Mouse (Mus musculus) natural killer cell, adult 2 months (primary cell): ENCODE data around the gene Duoxa1.
"Not testable (repeated sequence)": the region's sequence is repeated elsewhere in the genome, so short reads cannot be mapped to it uniquely, and the experiment has no call there.

Experiments
- DNase-seq, 2 experiments: peaks; one replicate each; pipeline ENCODE4 v3.0.0; 2022; ENCODE audit warnings: low spot score in 2 of 2

Gene Duoxa1

DNA sequence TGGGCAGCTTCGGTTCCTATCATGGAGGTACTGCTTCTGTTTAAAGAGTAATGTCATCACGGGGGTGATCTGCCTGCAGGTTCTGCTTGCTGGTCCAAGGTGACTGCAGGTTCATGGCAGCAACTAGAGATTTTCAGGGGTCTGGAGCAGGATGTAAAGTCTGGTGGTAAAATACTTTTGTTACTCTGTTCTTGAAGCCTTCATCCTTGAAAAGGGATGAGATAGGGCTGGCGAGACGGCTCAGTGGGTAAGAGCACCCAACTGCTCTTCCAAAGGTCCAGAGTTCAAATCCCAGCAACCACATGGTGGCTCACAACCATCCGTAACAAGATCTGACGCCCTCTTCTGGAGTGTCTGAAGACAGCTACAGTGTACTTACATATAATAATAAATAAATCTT, 16.8 kb upstream of the Duoxa1 start:
- not testable (repeated sequence) for DNase-seq

DNA sequence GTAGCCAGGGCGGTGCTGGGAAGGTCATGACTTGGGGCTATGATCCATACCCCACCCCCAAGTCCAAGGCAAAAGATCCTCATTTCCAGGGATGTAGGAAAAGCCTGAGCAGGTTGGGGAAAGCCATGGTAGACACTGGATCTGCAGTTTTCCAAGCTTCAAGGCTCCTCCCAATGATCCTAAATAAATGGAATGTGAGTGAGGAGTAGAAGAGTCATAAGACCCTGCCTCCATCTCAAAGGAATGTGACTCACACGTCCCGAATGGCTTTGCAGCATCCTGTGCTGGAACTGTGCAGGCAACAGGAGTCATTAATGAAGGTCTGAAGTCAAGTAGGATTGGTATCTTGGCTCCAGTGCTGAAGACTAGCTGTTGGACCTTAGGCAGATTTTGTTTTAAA, 14.5 kb upstream of the Duoxa1 start:
- DNase-seq, result no peak

DNA sequence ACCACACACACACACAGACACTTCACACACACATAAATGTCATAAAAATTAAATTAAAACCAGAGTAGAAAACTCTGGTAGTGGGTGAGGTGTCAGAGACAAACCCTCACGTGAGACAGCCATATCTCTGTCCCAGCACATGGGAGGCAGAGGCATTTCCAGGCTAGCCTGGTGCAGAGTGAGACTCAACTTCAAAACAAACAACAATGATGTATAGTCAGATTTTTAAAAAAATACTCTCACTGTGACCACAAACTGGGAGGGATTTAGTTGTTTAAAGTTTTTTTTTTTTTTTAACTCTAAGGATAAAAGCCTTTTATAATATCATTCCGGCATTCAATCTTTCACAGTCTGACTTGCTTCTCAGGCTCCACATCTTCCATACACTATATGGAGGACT, 11.8 kb upstream of the Duoxa1 start:
- DNase-seq, result no peak

DNA sequence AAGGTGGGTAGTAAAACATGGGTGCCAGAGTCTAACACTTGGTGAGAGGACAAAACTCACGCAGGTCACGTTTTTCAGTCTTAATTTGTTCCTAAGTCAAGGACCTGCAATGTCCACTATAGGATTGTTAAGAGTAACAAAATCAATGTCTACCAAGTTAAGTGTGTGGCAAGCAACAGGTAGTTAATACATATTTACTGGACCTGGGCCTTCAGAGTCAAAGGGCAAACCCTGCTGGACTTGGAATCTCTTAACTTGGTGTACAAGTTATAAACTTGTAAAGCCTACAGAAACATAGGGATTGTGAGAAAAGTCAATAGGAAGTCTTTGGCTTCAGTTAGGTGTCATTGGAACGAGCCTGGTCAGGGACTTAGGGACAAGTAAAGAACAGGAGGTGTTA, 11.1 kb upstream of the Duoxa1 start:
- no peak for DNase-seq

DNA sequence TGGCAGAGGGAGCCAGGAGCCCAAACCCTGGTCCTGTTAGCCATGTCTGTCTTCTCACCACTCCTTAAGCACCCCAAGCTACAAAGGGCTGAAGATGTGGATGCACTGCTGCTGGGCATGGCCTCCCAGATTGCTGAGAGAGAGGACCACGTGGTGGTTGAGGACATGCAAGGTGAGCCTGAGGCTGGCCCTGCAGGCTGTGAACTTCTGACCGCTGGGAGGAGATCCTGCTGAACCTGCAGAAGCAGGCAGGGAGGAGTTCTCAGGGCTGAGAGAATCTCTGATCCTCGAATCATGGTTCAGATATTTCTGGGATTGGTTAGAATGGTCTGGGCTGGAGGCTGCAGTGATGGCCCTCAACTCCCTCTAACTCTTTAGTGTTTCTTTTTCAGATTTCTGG, 10.4 kb upstream of the Duoxa1 start:
- DNase-seq, result no peak

DNA sequence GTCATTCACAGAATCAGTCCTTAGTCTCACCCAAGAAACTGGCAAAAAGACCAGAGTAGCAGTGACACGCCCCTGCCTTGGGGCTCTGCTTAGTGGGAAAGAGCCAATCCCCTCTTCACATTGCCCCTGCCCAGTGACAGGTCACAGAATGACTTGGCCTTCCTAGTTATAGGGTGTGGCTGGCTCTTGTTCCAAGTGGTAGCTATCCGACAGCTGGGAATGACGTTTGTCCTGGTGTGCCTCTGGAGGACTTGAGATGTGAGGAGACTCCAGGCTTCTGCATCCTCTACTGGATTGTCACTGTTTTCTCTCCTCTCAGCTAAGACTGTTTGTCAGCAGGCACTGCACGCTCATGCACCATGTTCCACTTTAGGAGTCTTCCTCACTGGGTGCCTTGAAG, 3.9 kb upstream of the Duoxa1 start:
- no peak for DNase-seq

DNA sequence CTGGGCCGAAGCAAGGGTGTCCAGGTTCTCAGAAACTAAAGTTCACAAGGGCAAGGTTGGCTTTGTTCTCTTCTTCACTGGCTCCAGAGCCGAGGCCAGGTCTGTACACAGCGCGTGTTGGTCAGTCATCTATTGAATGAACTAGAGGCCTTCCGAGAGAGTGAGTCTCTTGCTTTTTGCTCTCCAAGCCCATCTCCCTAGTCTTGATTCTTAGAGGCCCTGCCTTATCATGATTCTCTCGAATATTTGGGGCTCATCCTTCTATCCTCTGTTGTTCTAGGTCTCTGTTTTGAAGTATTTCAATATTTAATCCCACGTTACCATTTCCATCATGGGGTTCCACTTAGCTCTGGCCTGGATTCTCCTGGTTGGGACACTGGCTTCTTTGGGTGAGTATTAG, 1.8 kb upstream of the Duoxa1 start, which contains the start of gene Duox1:
Duox1 (plus strand) TSS at position 301 of the 400 bp plus-strand sequence.
- no peak for DNase-seq

DNA sequence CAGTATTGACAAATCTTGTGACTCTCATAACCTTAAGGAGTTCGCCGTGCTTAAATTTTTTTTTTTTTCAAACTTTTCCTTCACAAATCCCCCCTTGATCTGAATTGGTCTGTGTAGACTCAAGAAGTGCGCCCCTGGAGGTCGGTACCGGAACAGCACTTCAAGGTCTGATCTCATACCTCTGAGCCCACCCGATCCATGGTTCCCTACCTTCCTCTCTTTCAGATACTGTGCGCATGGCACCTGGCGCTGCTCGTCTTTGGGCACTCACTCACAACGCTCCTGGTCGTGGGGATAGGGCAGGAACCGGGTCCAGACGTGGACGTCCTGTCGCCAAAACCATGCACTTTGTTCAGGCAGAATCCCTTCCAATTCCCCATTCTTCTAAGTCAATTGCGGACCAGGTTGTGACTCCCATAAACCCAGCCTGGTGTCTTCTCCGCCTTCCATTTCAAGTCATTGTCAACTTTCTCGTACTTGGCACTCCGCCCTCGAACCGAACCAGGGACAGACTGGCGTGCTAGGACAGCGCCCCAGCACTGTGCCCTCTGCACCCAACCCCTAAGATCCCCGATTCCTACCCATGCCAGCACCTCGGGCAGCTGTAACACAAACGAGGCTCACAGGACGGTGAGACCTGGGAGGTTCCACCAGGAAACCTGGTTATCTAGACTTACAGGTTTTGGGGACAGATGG, 660 bp downstream of the Duoxa1 start:
- DNase-seq, result peak; percentile 45 to 53

DNA sequence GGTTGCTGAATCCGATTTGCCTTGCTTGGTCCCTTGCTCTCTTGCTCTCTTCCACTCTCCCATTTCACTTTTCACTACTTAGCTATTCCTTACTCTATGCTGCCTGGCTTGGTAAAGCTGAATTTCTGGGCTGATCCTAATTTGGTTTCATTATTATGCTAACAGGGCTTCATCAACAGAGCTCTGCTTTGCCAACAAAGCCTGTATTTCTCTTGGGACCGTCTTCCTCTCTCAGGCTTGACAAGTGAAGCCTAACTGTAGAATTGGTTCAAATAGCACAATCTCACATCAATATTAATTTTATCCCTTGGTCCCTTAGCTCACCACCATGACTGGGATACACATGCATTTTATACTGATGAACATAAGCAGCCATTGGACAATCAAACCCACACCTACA, 2.0 kb downstream of the Duoxa1 start:
- DNase-seq, result no peak

DNA sequence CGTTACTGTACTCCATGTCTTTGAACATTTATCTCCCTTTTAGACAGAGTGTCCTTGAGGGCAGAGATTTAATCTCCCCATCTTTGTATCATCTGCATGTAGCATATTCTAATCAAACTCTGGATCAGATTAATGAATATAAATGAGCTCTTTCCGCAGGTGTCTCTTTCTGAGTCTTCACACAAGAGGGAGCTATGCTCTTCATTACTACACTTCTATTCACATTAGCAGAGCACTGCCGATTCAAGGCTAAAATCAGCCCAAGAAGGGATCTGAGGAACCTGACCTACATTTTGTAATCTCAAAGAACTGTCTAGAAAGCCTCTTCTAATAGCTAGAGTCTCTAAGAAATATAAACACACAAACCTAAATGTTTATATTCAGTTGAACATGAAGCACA, 3.9 kb downstream of the Duoxa1 start:
- DNase-seq, result no peak

DNA sequence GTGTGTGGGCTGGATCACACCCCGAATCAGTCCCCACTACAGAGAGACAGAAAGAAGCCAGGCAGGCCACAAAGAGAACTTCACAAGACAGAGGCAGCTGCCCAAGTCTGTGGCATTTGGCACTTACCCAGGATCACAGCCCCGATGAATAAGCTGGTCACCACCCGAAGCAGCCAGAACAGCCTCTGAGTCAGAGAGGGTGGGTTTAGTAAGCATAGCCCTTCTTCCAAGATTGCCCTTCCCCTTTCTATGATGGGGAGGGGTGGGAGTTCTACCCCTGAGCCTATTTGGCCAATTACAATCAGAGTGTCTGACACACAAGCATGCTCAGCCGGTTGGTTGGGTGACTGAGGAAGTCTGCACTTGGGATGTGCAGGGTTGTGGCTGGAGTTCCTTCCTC, 7.3 kb downstream of the Duoxa1 start:
- DNase-seq, result no peak

DNA sequence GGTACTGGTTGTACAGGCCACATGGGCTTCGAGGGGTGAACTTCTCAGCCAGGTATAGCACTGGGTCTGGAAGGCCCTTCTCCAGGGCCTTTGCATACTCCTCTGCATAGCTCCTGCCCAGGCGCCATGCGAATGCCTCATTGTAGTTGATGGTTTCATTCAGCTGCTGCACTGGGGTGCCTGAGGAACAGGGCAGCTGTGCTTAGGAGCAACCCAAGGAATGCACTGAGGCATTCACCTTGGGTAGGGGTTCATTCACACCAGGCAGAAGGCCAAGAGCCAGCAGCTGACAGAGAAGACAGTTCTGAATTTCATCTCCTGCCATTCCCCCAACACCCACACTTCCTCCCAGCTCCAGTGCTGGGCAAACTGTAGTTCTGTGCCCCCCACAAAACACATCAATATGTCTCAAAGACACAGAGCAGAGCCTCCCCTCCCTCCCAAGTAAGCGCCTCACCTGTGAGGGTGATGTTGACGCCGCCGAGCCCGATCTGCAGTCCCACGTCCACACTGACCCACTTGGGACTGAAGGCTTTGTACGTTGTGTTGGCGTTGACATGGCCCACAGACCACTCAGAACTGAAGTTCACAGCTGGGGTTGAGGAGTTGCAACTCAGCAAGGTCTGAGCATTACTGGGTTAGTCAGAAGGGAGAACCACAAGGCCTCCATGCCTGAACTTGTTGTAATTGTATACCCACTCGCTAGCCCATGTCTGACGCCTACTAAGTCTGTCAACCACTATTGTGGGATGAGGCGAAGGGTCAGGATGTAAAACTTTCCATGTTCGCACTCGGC, 8.2 kb downstream of the Duoxa1 start:
- no peak for DNase-seq

DNA sequence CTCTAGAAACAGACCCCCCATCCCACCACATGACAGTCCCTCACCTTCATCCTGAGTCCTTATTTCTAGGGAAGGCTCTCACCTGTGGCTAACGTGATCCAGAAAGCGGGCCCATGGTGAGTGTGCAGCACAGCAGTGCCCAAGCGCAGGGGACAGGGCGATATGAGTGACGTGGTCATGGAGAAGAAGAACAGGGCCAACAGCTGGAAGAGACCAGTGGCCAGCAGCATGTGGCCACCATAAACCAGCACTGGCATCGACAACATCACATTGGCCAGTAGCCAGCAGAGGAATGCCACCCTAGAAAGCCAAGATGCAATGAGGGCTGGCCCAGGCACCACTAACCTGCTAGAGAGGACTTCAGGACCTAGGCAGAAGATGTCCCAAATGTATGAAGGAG, 9.0 kb downstream of the Duoxa1 start:
- no peak for DNase-seq

DNA sequence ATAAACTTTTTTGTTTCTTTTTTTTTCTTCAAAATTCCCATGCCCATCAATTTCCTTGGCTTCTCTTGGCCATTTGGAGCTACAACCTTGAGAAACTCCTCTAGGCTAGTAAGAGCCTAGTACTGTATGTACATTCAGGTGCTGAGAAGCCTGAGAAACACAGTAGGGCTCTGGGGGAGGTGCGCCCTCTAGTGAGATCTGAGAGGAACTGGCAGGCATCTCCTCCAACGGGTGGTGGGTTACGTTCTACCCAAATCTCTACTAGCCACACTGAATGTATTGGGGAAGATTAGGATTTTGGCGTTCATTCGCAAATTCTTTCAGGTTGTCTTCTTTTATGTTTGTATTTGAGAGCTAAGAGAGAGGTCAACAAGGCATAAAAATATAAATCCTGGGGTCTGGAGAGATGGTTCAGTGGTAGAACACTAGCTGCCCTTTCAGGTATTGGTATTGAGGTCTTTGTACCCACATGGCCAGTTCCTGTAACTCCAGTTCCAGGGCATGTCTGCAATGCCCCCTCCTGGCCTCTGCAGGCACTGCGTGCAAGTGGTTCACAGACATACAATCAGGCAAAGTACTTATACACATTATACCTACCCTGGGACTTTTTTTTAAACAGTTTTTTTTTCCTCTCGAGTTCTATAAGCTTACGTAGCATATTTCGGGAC, 10.8 kb downstream of the Duoxa1 start:
- DNase-seq, result peak; percentile 59 to 73

DNA sequence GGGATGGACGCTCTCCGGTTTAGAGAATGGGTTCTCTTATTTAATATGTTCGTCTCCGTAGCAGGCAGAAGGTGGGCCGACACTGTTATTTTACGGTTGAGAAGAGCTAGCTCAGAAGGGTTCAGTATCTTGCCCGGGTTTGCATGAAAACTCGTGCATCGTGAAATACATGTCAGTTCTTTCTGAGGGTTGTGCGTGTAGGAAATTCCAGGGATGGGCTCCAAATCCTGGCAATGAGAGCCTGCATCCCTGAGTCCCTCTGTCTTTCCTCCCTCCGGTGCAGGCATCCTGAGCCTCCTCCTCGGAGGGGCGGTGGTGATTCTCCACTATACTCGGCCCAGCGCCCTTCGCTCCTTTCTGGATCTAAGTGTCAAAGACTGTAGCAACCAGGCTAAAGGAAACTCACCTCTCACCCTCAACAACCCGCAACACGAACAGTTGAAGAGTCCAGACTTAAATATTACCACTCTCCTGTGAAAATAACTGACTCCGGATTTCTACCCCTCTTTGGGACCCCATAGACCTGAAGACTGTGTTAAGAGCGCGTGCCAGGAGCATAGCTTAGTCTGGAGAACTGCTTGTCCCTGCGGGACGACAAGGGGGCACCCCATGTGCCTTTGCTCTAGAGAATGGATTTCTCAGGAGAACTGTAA, 11.5 kb downstream of the Duoxa1 start:
- no peak for DNase-seq

DNA sequence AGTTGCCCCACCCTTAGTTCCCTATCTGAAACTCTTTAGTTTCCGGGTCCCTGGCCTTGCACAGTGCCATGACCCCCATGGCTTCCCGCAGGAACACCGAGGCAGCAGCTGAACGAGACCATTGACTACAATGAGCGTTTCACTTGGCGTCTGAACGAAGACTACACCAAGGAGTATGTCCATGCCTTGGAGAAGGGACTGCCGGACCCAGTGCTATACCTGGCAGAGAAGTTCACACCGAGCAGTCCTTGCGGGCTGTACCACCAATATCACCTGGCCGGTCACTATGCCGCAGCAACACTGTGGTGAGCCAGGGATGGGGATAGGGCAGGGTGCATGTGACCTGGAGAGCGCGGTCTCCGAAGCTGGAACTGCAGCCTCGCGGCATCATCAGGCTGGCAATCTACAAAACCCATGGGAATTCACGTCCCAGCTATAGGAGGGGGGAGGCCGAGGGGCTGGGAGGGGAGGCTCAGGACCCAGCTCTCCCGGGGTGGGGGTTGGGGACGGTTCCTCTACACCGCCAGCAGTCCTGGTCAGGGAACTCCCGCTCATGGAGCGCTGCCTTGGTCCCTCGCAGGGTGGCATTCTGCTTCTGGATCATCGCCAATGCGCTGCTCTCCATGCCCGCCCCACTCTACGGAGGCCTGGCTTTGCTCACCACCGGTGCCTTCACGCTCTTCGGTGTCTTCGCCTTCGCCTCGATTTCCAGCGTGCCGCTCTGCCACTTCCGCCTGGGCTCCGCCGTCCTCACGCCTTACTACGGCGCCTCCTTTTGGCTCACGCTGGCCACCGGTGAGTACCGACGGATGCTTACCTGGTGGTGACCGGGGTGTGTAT, 12.2 kb downstream of the Duoxa1 start:
- DNase-seq, result peak; percentile 24 to 31

DNA sequence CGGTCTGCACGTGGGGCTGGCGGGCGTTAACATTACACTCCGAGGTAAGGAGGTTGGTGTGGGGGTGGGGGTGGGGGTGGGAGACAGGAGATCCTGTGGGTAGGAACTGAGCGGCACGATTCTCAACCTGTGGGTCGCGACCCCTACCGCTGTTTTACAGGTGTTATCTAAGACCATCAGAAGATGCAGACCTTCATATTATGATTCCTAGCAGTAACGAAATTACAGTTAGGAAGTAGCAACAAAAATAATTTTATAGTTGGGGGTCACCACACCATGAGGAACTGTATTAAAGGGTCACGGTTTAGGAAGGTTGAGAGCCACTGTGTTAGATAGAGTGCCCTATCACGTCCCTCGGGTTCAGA, 12.9 kb downstream of the Duoxa1 start:
- no peak for DNase-seq

DNA sequence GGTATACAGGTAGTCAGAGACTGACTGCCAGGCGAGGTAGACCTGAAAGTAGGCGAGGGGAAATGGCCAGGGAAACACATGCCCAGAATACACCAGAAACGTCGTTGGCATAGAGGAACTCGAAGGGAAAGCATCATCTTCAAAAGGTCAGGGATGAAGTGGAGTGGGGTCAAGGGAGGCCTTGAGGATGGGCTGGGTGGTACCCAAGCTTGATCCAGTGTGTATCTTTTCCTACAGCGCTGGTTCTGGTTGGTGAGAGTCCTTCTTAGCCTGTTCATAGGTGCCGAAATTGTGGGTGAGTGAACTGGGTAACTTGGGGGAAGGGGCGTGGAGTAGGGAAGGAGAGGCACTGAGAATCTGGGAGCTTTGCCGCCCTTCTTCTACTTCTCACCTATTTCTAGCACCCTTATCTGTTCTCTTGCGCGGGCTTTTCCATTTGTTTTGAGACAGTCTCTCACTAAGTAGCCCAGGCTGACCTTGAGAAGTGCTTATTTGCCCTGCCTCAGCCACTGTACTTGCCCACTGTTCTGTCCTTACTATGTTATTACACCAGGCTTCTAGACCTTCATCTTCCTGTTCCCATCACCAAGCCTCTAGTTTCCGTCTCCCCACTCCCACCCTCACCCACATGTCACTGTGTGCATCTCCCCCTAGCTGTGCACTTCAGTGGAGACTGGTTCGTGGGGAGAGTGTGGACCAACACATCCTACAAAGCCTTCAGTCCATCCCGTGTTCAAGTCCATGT, 13.4 kb downstream of the Duoxa1 start:
- no peak for DNase-seq

DNA sequence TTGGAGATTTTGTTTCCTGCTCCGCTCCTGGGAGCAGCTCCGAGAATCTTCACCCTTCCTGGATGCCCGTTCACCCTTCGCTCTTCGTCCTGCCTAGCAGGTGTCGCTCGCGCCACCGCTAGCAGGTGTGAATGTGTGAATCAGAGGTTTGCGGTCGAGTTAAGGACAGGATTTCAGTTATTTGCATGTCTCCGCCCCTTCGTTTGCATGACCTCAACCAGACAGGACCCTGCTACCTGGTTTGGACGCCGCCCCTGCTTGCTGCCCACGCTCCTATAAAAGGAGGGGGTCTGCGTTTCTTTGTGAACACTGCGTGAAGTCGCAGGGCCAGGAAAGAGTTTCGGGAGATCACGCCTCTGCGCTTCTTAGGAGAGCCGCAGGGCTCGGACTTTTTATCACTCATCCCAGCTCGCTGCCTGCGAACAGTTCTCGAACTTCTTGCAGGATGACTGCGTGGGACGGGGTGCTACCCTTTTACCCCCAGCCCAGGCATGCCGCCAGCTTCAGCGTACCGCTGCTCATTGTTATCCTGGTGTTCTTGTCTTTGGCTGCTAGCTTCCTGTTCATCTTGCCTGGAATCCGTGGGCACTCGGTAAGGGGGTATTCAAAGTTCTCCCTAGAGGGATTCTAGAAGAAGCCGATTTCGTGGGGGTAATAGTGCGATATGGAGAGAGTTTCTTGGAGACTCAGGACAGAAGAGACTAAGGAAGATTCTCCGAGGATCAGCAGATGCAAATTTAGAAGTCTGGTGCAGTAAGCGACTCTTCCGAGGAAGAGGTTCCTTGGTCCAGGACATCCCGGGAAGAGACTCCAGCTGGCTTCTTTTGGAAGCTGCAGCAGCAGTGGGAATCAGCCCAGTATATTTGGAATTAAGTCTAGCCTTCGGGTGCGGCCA, 14.7 kb downstream of the Duoxa1 start, which contains the start of gene Duoxa2:
Duoxa2 (plus strand) TSS at position 305 of the 895 bp plus-strand sequence.
- DNase-seq, result peak; percentile 50 to 67

DNA sequence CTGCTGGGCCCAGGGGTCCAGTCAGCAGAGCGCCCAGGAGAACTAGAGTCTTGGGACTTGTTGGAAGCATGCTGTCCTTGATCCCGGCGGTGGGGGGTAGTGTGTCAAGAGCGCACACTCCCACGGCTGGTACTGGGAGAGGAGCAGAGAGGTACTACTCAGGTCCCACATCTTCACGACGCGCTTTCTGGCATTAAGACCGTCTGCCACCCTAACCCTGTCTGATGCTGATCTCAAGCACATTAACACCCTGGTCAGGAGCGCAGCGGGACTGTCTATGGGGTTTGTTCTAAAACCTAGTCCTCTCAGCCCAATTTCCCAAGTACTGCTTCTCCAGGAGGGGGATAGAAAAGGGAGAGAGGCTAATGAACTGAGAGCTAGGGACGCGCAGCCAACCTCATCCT, 15.4 kb downstream of the Duoxa1 start, which contains the start of gene Duox2:
Duox2 (minus strand) TSS at position 354 of the 404 bp plus-strand sequence.
- DNase-seq, result no peak
